Mouse (Mus musculus) embryonic facial prominence, embryonic 14.5 days (tissue): ENCODE measurements at regions not wholly inside any gene's neighbourhood (a gene's known extent, or its start where the extent isn't known, plus 50 kb on each side); places are given as distances from the start of the nearest gene placed in this dataset.

Experiments used
- ATAC-seq: fragments of 200-750 bp; cut with Nextera tagmentation; 2 replicates; pipeline ENCODE4 v1.8.0; 2017; ENCODE audit warnings: low read depth, moderate number of reproducible peaks, moderate TSS enrichment
- DNase-seq: peaks from one replicate; pipeline ENCODE4 v3.0.0-alpha.2; 2015; ENCODE audit warnings: low spot score
- H3K27ac ChIP-seq: fragments of 300-500 bp; sonication (generic); replicated peaks from 2 replicates; pipeline ENCODE4 v1.5.1; 2014; ENCODE audit warnings: low read depth, mild to moderate bottlenecking, low read length, moderate library complexity
- H3K27me3 ChIP-seq: fragments of 300-500 bp; sonication (generic); replicated peaks from 2 replicates; pipeline ENCODE4 v1.6.1; 2014; ENCODE audit warnings: low read length; ENCODE audit not compliant: control insufficient read depth, insufficient read depth
- H3K36me3 ChIP-seq: fragments of 300-500 bp; sonication (generic); 2 replicates; pipeline ENCODE4 v1.6.1; 2014; ENCODE audit warnings: low read length, mixed read lengths; ENCODE audit not compliant: control insufficient read depth, insufficient read depth
- H3K4me1 ChIP-seq: fragments of 300-500 bp; sonication (generic); 2 replicates; pipeline ENCODE4 v1.6.1; 2014; ENCODE audit warnings: antibody characterized with exemption, low read length; ENCODE audit not compliant: control insufficient read depth, insufficient read depth
- H3K4me2 ChIP-seq: fragments of 300-500 bp; sonication (generic); 2 replicates; pipeline ENCODE4 v1.6.1; 2014; ENCODE audit warnings: low read depth, mild to moderate bottlenecking, low read length, moderate library complexity, mixed read lengths
- H3K4me3 ChIP-seq: fragments of 300-500 bp; sonication (generic); 2 replicates; pipeline ENCODE4 v1.5.1; 2014; ENCODE audit warnings: low read depth, mild to moderate bottlenecking, low read length
- H3K9ac ChIP-seq: fragments of 300-500 bp; sonication (generic); 2 replicates; pipeline ENCODE4 v1.6.1; 2014; ENCODE audit warnings: low read depth, mild to moderate bottlenecking, low read length, moderate library complexity, mixed read lengths
- H3K9me3 ChIP-seq: fragments of 300-500 bp; sonication (generic); 2 replicates; pipeline ENCODE4 v1.6.1; 2016; ENCODE audit warnings: low read length; ENCODE audit not compliant: control insufficient read depth
- WGBS: fragments of 180-500 bp; shearing (Covaris S2); extraction: QIAGEN DNeasy Blood & Tissue Kit; methylation state at CpG from one replicate; pipeline ENCODE4 v1.1.7; 2014; 5-methylcytosine and 5-hydroxymethylcytosine counted together

- H3K9me3 ChIP-seq = no peaks in the 10 kb centered on the region
- H3K4me3 ChIP-seq = no peak overlapping the region
- no peak overlapping the region for H3K4me2 ChIP-seq
- peaks cover 4% of the 10 kb centered on the region; the same call in 1 of the 2 replicates for H3K4me1 ChIP-seq
- no peak for ATAC-seq
- H3K27ac ChIP-seq = no peak overlapping the region; the same call in 1 of the 2 replicates
- H3K9ac ChIP-seq = no peak overlapping the region
- H3K27me3 ChIP-seq = no peaks in the 10 kb centered on the region
- DNase-seq = peak; percentile 62
- WGBS = 64% methylated on average over 2 of the region's 2 CpGs
- no peaks in the 10 kb centered on the region for H3K36me3 ChIP-seq
Observed at GRCm38 (mm10) chr12:46138646-46139045, 680.1 kb downstream of the Nova1 start.

DNA sequence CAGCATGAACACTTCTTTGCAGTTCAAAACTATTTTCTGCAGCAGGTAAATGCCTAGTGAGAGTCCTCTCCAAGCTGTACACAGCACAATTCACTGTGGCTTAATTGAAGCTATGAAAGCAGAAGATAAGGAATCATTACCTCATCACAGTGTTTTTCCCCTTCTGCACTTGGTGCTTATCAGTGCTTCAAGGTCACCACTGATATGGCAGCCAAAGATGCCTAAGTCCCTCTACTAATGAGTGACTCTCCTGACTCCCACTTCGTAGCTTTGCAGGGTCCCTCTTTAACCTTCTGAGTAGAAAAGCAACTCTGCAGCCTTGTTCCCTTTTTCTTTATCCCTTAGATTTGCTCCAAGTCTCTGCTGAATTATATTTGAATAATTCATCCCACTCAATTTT, 692.9 kb downstream of the Nova1 start:
- no peaks in the 10 kb centered on the region for H3K36me3 ChIP-seq
- no peaks in the 10 kb centered on the region for H3K27me3 ChIP-seq
- H3K9ac ChIP-seq = no peak overlapping the region
- DNase-seq (no peak), ATAC-seq (no peak)
- H3K4me1 ChIP-seq = no peaks in the 10 kb centered on the region
- no peak overlapping the region for H3K27ac ChIP-seq
- no peak overlapping the region for H3K4me3 ChIP-seq
- no peaks in the 10 kb centered on the region for H3K9me3 ChIP-seq
- no peak overlapping the region for H3K4me2 ChIP-seq
- WGBS = 70% methylated on average over 1 of the region's 1 CpGs

DNA sequence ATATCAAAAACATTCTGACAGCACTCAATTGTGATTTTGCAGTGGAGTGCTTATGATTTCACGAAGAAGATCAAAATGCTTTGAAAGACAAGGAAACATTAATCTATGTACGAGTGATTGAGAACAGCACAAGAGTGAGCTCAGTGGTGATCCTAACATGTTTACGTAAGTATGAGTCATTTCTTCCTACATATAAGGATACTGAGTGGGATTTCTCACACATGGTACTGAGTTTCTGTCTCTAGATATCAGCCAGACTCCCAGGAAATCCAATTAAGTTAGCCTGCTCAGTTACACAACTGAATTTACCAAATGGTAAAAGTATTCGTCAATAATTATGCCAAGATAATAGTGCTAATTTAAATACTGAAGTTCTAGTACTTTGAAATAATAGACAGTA, 707.4 kb downstream of the Nova1 start:
- 75% methylated on average over 4 of the region's 4 CpGs for WGBS

DNA sequence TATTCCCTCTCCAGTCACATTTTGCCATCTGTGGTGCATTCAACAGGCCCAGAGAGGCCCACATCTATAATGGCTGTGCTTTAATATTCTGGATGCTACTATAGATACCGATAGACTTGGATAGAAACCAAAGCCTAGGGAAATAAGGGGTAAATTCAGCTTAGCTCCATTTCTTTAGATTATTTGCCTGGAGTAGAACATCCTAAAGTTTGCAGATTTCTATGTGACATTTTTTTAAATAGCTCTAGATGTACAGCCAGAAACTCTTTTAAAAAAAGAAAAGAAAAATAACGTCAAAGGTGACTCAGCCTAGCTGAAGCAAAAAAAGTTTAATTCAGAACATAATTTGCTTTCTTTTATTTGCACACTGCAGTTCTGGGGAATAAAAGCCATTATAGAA, 735.4 kb downstream of the Nova1 start:
- no peaks in the 10 kb centered on the region for H3K27me3 ChIP-seq
- H3K9me3 ChIP-seq = no peaks in the 10 kb centered on the region
- no peaks in the 10 kb centered on the region for H3K4me1 ChIP-seq
- no peak overlapping the region for H3K4me3 ChIP-seq
- H3K4me2 ChIP-seq = no peak overlapping the region
- H3K27ac ChIP-seq = no peak overlapping the region
- WGBS = 66% methylated on average over 2 of the region's 2 CpGs
- H3K9ac ChIP-seq = no peak overlapping the region
- DNase-seq = no peak
- H3K36me3 ChIP-seq = no peaks in the 10 kb centered on the region
- ATAC-seq = no peak

More for the DNA sequence above, 707.4 kb downstream of the Nova1 start:
- no peak overlapping the region for H3K27ac ChIP-seq
- no peak overlapping the region for H3K9ac ChIP-seq
- H3K4me2 ChIP-seq = no peak overlapping the region
- DNase-seq = no peak
- H3K36me3 ChIP-seq = no peaks in the 10 kb centered on the region
- no peaks in the 10 kb centered on the region for H3K4me1 ChIP-seq
- no peak for ATAC-seq
- no peaks in the 10 kb centered on the region for H3K9me3 ChIP-seq
- H3K27me3 ChIP-seq = no peaks in the 10 kb centered on the region
- H3K4me3 ChIP-seq = no peak overlapping the region

DNA sequence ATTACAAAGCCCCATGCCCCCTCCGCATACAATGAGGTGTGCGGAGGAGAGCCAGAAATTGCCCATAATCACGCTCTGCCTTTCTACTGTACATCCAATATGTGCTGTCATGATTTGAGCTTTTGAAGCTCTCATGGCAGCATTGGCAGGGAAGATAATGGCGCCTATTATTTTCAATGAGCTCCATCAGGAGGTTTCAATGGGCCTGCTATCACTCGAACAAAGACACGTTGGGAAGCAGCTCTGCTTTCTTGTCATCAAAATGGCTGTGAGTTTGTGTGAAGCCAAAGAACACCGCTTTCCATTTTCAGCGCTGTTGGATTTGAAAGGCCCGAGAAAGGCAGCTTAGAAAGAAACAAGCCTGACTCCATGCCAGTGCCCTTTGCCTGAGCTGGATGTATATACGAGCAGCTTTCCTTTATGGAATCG, 742.9 kb downstream of the Nova1 start:
- no peaks in the 10 kb centered on the region for H3K27me3 ChIP-seq
- no peaks in the 10 kb centered on the region for H3K36me3 ChIP-seq
- 84% methylated on average over 11 of the region's 11 CpGs for WGBS
- DNase-seq (no peak), ATAC-seq (no peak)
- H3K9me3 ChIP-seq = no peaks in the 10 kb centered on the region
- no peak overlapping the region for H3K9ac ChIP-seq
- no peak overlapping the region for H3K4me2 ChIP-seq
- H3K4me3 ChIP-seq = no peak overlapping the region
- H3K27ac ChIP-seq = no peak overlapping the region
- H3K4me1 ChIP-seq = no peaks in the 10 kb centered on the region

DNA sequence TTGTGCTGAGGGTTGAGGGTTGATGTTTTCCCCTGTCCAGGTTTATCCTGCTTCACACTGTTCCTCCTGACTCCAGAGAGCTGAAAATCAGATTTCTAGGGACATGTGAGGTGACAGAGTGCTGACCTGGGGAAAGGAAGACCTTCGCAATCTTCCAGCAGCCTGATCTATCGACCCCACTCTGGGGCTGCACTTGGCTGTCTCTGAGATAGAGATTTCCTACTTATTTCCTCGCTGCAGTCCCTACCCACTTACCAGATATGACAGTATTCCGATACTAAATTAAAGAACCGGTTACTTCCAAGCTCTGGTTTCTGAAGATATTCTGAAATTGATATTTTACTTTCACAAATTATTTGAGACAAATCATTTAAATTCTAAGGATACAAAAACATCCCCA, 743.4 kb downstream of the Nova1 start:
- Histone ChIP-seq H3K9me3 (no peaks in the 10 kb centered on the region), H3K4me2 (no peak overlapping the region), H3K36me3 (no peaks in the 10 kb centered on the region), H3K9ac (no peak overlapping the region), H3K4me1 (no peaks in the 10 kb centered on the region), H3K27me3 (no peaks in the 10 kb centered on the region), H3K27ac (no peak overlapping the region), H3K4me3 (no peak overlapping the region)
- WGBS = 91% methylated on average over 5 of the region's 5 CpGs
- no peak for DNase-seq
- ATAC-seq = no peak

- DNase-seq (no peak), ATAC-seq (no peak)
- H3K27me3 ChIP-seq = no peaks in the 10 kb centered on the region
- no peak overlapping the region for H3K4me2 ChIP-seq
- no peaks in the 10 kb centered on the region for H3K4me1 ChIP-seq
- 83% methylated on average over 2 of the region's 2 CpGs for WGBS
- H3K4me3 ChIP-seq = no peak overlapping the region
- H3K27ac ChIP-seq = no peak overlapping the region
- no peaks in the 10 kb centered on the region for H3K9me3 ChIP-seq
- no peaks in the 10 kb centered on the region for H3K36me3 ChIP-seq
- no peak overlapping the region for H3K9ac ChIP-seq
Observed at GRCm38 (mm10) chr12:46066896-46067295, 751.8 kb downstream of the Nova1 start.

DNA sequence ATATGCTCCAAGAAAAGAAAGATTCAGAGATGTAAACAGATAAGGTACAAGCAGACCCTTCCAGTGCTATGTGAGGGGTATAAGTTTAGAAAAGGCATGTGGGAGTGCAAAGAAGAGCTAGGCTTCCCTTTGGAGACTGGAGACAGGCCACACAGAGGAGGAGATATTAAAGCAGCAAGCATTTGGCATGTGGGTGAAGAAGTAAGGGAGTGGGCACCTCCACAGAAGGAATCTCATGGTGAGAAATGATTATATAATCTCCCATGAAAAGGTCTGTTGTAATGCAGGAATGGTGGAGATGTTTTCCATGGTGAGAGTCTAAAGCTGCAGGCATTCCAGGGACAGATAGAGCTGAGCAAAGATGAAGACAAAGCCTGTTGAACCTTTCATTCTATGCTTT, 778.1 kb downstream of the Nova1 start:
- no peaks in the 10 kb centered on the region for H3K9me3 ChIP-seq
- H3K36me3 ChIP-seq = no peaks in the 10 kb centered on the region
- no peak overlapping the region for H3K4me3 ChIP-seq
- ATAC-seq = no peak
- H3K4me1 ChIP-seq = peaks cover 5% of the 10 kb centered on the region; the same call in 1 of the 2 replicates
- no peak overlapping the region for H3K9ac ChIP-seq
- H3K27ac ChIP-seq = no peak overlapping the region
- no peak for DNase-seq
- no peaks in the 10 kb centered on the region for H3K27me3 ChIP-seq
- H3K4me2 ChIP-seq = no peak overlapping the region

DNA sequence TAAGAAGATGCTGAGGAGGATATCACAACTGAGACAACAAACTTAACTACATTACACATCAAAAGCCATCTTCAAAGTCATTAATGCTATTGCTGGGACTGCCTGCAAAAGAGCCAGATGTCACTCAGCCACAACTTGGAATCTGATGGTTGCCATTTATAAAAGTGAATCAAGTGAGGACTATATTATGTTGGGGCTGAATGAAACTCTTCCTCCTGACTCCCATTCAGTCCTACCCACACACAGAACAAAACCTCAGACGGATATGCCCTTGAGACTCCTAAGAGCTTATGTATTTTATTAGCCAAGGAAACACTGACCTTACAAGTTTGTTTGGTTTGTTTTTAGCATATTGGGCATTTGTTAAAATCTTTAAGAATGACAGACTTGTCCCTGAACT, 778.5 kb downstream of the Nova1 start:
- no peak overlapping the region for H3K9ac ChIP-seq
- no peak for DNase-seq
- 53% methylated on average over 1 of the region's 1 CpGs for WGBS

More for the DNA sequence above, 778.5 kb downstream of the Nova1 start:
- H3K4me2 ChIP-seq = no peak overlapping the region
- H3K4me1 ChIP-seq = peaks cover 5% of the 10 kb centered on the region; the same call in 1 of the 2 replicates
- ATAC-seq = no peak
- no peak overlapping the region for H3K27ac ChIP-seq
- no peaks in the 10 kb centered on the region for H3K27me3 ChIP-seq
- H3K36me3 ChIP-seq = no peaks in the 10 kb centered on the region
- no peak overlapping the region for H3K4me3 ChIP-seq
- H3K9me3 ChIP-seq = no peaks in the 10 kb centered on the region
